Mouse (Mus musculus) kidney, embryonic 14.5 days (tissue): Measurements from ENCODE around the gene Hmx2. TPM values are rescaled to one million over a fixed set of nuclear protein-coding genes. Genes with fewer than 3 reads are reported as not detected.

Experiments used
- polyA plus RNA-seq: library from polyadenylated mRNA; unstranded; fragments of >200 nt; fragmentation: Nextera tagmentation; extraction: Ambion mirVana; gene quantifications from 2 replicates; pipeline ENCODE4 v1.2.1, GENCODE M21; 2014

Gene Hmx2
- polyA plus RNA-seq, 1 experiment from 2014 or later: not detected

Other genes starting within 250 kb of the Hmx2 start
- not detected in 2 replicates for gene Cuzd1, start 226.5 kb upstream of the Hmx2 start, polyA plus RNA-seq
- not detected in 2 replicates for gene Fam24b, start 219.3 kb upstream of the Hmx2 start, polyA plus RNA-seq
- gene Fam24a, start 214.9 kb upstream of the Hmx2 start, polyA plus RNA-seq: not detected in 2 replicates
- 18.5 and 21.3 TPM in 2 replicates for gene 2310057M21Rik, start 186.0 kb upstream of the Hmx2 start, polyA plus RNA-seq
- gene Pstk, start 177.6 kb upstream of the Hmx2 start, polyA plus RNA-seq: 65.1 and 76.9 TPM in 2 replicates
- 14.8 and 23.4 TPM in 2 replicates for gene Ikzf5, start 138.3 kb upstream of the Hmx2 start, polyA plus RNA-seq
- gene Acadsb, start 138.2 kb upstream of the Hmx2 start, polyA plus RNA-seq: 60.3 and 93.0 TPM in 2 replicates
- gene Hmx3, start 5.9 kb upstream of the Hmx2 start, polyA plus RNA-seq: not detected in 2 replicates
- 241 and 263 TPM in 2 replicates for gene Bub3, start 11.4 kb downstream of the Hmx2 start, polyA plus RNA-seq